Mouse (Mus musculus) kidney, embryonic 16.5 days (tissue): Measurements from ENCODE around the gene Kri1. TPM values are rescaled to one million over a fixed set of nuclear protein-coding genes. Genes with fewer than 3 reads are reported as not detected.

ENCODE experiments used
- ATAC-seq: fragments of 200-750 bp; cut with Nextera tagmentation; 2 replicates; pipeline ENCODE4 v1.8.0; 2017; ENCODE audit warnings: moderate TSS enrichment; ENCODE audit not compliant: low FRiP score, low TSS enrichment
- H3K27ac ChIP-seq: fragments of 300-500 bp; sonication (generic); 2 replicates; pipeline ENCODE4 v1.5.1; 2014; ENCODE audit warnings: low read length
- H3K27me3 ChIP-seq: fragments of 300-500 bp; sonication (generic); 2 replicates; pipeline ENCODE4 v1.6.1; 2014; ENCODE audit warnings: low read length, control low read depth, mixed read lengths; ENCODE audit not compliant: insufficient read depth
- H3K36me3 ChIP-seq: fragments of 300-500 bp; sonication (generic); 2 replicates; pipeline ENCODE4 v1.6.1; 2014; ENCODE audit warnings: low read length, control low read depth, mixed read lengths; ENCODE audit not compliant: insufficient read depth
- H3K4me1 ChIP-seq: fragments of 300-500 bp; sonication (generic); 2 replicates; pipeline ENCODE4 v1.6.1; 2014; ENCODE audit warnings: low read length, control low read depth, mixed read lengths; ENCODE audit not compliant: insufficient read depth
- H3K4me2 ChIP-seq: fragments of 300-500 bp; sonication (generic); replicated peaks from 2 replicates; pipeline ENCODE4 v1.6.1; 2014; ENCODE audit warnings: low read depth, low read length
- H3K4me3 ChIP-seq: fragments of 300-500 bp; sonication (generic); 2 replicates; pipeline ENCODE4 v1.5.1; 2014; ENCODE audit warnings: mild to moderate bottlenecking, low read length
- H3K9ac ChIP-seq: fragments of 300-500 bp; sonication (generic); replicated peaks from 2 replicates; pipeline ENCODE4 v1.6.1; 2014; ENCODE audit warnings: low read length
- H3K9me3 ChIP-seq: fragments of 300-500 bp; sonication (generic); 2 replicates; pipeline ENCODE4 v1.6.1; 2016; ENCODE audit warnings: low read length, control low read depth
- WGBS: fragments of 180-500 bp; shearing (Covaris S2); extraction: QIAGEN DNeasy Blood & Tissue Kit; methylation state at CpG from one replicate; pipeline ENCODE4 v1.1.7; 2014; 5-methylcytosine and 5-hydroxymethylcytosine counted together
- polyA plus RNA-seq: library from polyadenylated mRNA; unstranded; fragments of >200 nt; fragmentation: Nextera tagmentation; extraction: Ambion mirVana; gene quantifications from 2 replicates; pipeline ENCODE4 v1.2.1, GENCODE M21; 2015

Gene Kri1
- polyA plus RNA-seq, 1 experiment from 2014 or later, result 14.6 TPM

DNA sequence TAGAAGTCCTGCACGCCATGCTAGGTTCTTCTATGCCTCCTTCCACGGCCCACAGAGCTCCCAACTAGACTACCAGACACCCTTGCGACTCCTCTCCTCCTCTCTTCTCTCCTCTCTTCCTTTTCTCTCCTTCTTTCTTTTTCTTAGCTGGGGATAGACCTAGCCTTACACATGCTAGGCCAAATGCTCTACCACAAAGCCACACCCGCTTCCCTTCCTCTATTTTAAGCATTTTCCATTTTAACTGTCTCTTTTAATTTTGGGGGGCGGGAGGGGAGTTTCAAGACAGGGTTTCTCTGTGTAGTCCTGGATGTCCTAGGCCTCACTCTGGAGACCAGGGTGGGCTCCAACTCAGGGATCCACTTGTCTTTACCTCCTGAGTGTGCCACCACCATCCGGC is 31.0 kb upstream of the Kri1 start:
- H3K9ac ChIP-seq, result no peak overlapping the region
- H3K27me3 ChIP-seq, result no peaks in the 10 kb centered on the region
- no peak overlapping the region for H3K4me2 ChIP-seq
- no peak for ATAC-seq
- 90% methylated on average over 6 of the region's 6 CpGs for WGBS
- no peak overlapping the region for H3K27ac ChIP-seq
- peaks cover 16% of the 10 kb centered on the region for H3K4me1 ChIP-seq
- H3K4me3 ChIP-seq, result no peak overlapping the region
- H3K36me3 ChIP-seq, result no peaks in the 10 kb centered on the region
- no peaks in the 10 kb centered on the region for H3K9me3 ChIP-seq

GRCm38 (mm10) chr9:21316696-21317095 is 28.9 kb upstream of the Kri1 start:
- H3K9ac ChIP-seq, result no peak overlapping the region
- H3K4me2 ChIP-seq, result no peak overlapping the region
- H3K4me1 ChIP-seq, result peaks cover 10% of the 10 kb centered on the region
- no peak overlapping the region for H3K4me3 ChIP-seq
- no peaks in the 10 kb centered on the region for H3K36me3 ChIP-seq
- 73% methylated on average over 7 of the region's 7 CpGs for WGBS
- H3K27ac ChIP-seq, result no peak overlapping the region
- no peaks in the 10 kb centered on the region for H3K9me3 ChIP-seq
- ATAC-seq, result no peak
- peaks cover 9% of the 10 kb centered on the region for H3K27me3 ChIP-seq

GRCm38 (mm10) chr9:21315421-21315820 is 27.7 kb upstream of the Kri1 start:
- Histone ChIP-seq H3K9ac (no peak overlapping the region), H3K4me1 (peaks cover 3% of the 10 kb centered on the region), H3K4me2 (no peak overlapping the region), H3K4me3 (no peak overlapping the region), H3K27ac (no peak overlapping the region), H3K27me3 (peaks cover 10% of the 10 kb centered on the region), H3K36me3 (no peaks in the 10 kb centered on the region), H3K9me3 (no peaks in the 10 kb centered on the region)
- no peak for ATAC-seq
- WGBS, result 75% methylated on average over 5 of the region's 5 CpGs

- Histone ChIP-seq H3K4me2 (no peak overlapping the region), H3K36me3 (no peaks in the 10 kb centered on the region), H3K27me3 (peaks cover 10% of the 10 kb centered on the region), H3K4me1 (0 out of 2 replicates have a peak, but pooled peaks cover 3% of the 10 kb centered on the region), H3K27ac (no peak overlapping the region), H3K4me3 (no peak overlapping the region), H3K9ac (no peak overlapping the region), H3K9me3 (no peaks in the 10 kb centered on the region)
- WGBS, result 90% methylated on average over 9 of the region's 9 CpGs
- ATAC-seq, result no peak
These were observed 26.8 kb upstream of the Kri1 start for GRCm38 (mm10) chr9:21314367-21315140.

GRCm38 (mm10) chr9:21313394-21313793 is 25.6 kb upstream of the Kri1 start:
- Histone ChIP-seq H3K9ac (no peak overlapping the region), H3K27me3 (peaks cover 10% of the 10 kb centered on the region), H3K27ac (no peak overlapping the region), H3K36me3 (no peaks in the 10 kb centered on the region), H3K4me2 (no peak overlapping the region), H3K9me3 (no peaks in the 10 kb centered on the region), H3K4me3 (no peak overlapping the region), H3K4me1 (0 out of 2 replicates have a peak, but pooled peaks cover 4% of the 10 kb centered on the region)
- peak; percentile 65; the same call in 1 of the 2 replicates for ATAC-seq
- 7% methylated on average over 11 of the region's 11 CpGs for WGBS

- ATAC-seq, result no peak
- Histone ChIP-seq H3K27ac (no peak within 1 kb of the TSS), H3K9me3 (no peaks in the 10 kb centered on the region), H3K4me1 (0 out of 2 replicates have a peak, but pooled peaks cover 4% of the 10 kb centered on the region), H3K4me2 (peak within 1 kb of the TSS; percentile 46), H3K36me3 (no peaks in the 10 kb centered on the region), H3K9ac (peak within 1 kb of the TSS; percentile 48), H3K4me3 (peak within 1 kb of the TSS; percentile 46), H3K27me3 (peaks cover 10% of the 10 kb centered on the region)
- WGBS, result 9% methylated on average over 32 of the region's 35 CpGs
These were observed 24.4 kb upstream of the Kri1 start, which contains the start of gene Ap1m2 for GRCm38 (mm10) chr9:21312134-21312533. TSS of gene Ap1m2 (minus strand) at chr9:21312337.

GRCm38 (mm10) chr9:21311695-21312094 is 23.9 kb upstream of the Kri1 start:
- Histone ChIP-seq H3K36me3 (no peaks in the 10 kb centered on the region), H3K9me3 (no peaks in the 10 kb centered on the region), H3K4me1 (0 out of 2 replicates have a peak, but pooled peaks cover 4% of the 10 kb centered on the region), H3K4me2 (peak overlapping the region; percentile 46), H3K27ac (no peak overlapping the region), H3K27me3 (peaks cover 10% of the 10 kb centered on the region), H3K4me3 (peak overlapping the region; percentile 46), H3K9ac (peak overlapping the region; percentile 48)
- 28% methylated on average over 7 of the region's 7 CpGs for WGBS
- no peak for ATAC-seq

GRCm38 (mm10) chr9:21309150-21309741 is 21.5 kb upstream of the Kri1 start:
- 46% methylated on average over 15 of the region's 15 CpGs for WGBS
- H3K9me3 ChIP-seq, result no peaks in the 10 kb centered on the region
- no peak overlapping the region for H3K9ac ChIP-seq
- ATAC-seq, result peak; percentile 70
- H3K27ac ChIP-seq, result no peak overlapping the region
- H3K4me1 ChIP-seq, result 0 out of 2 replicates have a peak, but pooled peaks cover 4% of the 10 kb centered on the region
- H3K27me3 ChIP-seq, result peaks cover 10% of the 10 kb centered on the region
- no peaks in the 10 kb centered on the region for H3K36me3 ChIP-seq
- H3K4me3 ChIP-seq, result no peak overlapping the region
- peak overlapping the region; percentile 4 for H3K4me2 ChIP-seq

GRCm38 (mm10) chr9:21305065-21305464 is 17.3 kb upstream of the Kri1 start:
- Histone ChIP-seq H3K9ac (no peak overlapping the region), H3K4me1 (0 out of 2 replicates have a peak, but pooled peaks cover 4% of the 10 kb centered on the region), H3K27me3 (no peaks in the 10 kb centered on the region), H3K4me2 (no peak overlapping the region), H3K27ac (no peak overlapping the region), H3K4me3 (no peak overlapping the region), H3K9me3 (no peaks in the 10 kb centered on the region), H3K36me3 (no peaks in the 10 kb centered on the region)
- ATAC-seq, result no peak
- 69% methylated on average over 7 of the region's 7 CpGs for WGBS

DNA sequence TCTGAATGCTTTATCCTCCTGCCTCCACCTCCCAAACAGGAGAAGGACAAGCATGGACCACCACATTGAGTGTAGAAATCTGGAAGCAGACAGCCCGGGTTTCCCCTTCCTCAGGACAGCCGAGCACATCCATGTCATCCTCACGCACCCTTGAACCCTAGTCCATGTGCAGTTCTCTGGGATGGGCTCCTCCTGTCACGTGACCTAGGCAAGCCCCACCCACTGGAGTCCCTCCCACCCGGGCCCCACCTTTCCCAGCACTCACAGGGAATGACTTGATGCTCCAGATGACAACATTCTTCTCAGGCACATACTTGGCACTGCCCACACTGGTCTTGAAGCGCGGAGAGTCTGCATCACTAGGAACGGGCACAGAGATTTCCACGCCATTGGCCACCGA is 11.2 kb upstream of the Kri1 start:
- no peak overlapping the region for H3K4me3 ChIP-seq
- 0 out of 2 replicates have a peak, but pooled peaks have one; percentile 39 for ATAC-seq
- WGBS, result 82% methylated on average over 10 of the region's 10 CpGs
- H3K27ac ChIP-seq, result no peak overlapping the region
- H3K36me3 ChIP-seq, result 0 out of 2 replicates have a peak, but pooled peaks cover 4% of the 10 kb centered on the region
- no peaks in the 10 kb centered on the region for H3K9me3 ChIP-seq
- no peak overlapping the region for H3K9ac ChIP-seq
- H3K27me3 ChIP-seq, result no peaks in the 10 kb centered on the region
- H3K4me2 ChIP-seq, result no peak overlapping the region
- no peaks in the 10 kb centered on the region for H3K4me1 ChIP-seq
